ENCODE assay signal across 9 mouse cellular contexts in genomic region chr11:117235898-117236459, GRCm38 (mm10). TPM values are rescaled to one million over a fixed set of nuclear protein-coding genes. Genes with fewer than 3 reads are reported as not detected.
A peak's percentile ranks its signal among the peaks of the same experiment; 100 is the strongest.
DNase-seq lines count a peak whose midpoint lies in the region; ATAC-seq and TF ChIP-seq lines count a peak whose summit lies in the region.
"Had no signal": no experiment of that assay in that cellular context is flagged by ENCODE, and none has a peak within 500 bp of the region (broad histone marks: within the 10 kb centered on the region; RNA-seq: fewer than 3 reads in every experiment).

No protein-coding gene starts in this region.

- no peak for ATAC-seq in hindbrain, embryonic 12.5 days (ENCODE audit: low FRiP score)
- ATAC-seq in lung, postnatal 0 days, result peak; percentile 26
- no peak for ATAC-seq in erythroid progenitor cell, adult 5-6 weeks (replicated peaks; ENCODE audit: low FRiP score, poor library complexity, severe bottlenecking)

- H3K4me3 ChIP-seq in hindbrain, embryonic 12.5 days, result no peak overlapping the region
- H3K4me3 ChIP-seq in lung, postnatal 0 days (ENCODE audit: low read depth, low read length), result no peak overlapping the region
- H3K4me3 ChIP-seq: hindbrain, embryonic 15.5 days had no signal

- no peaks in the 10 kb centered on the region for H3K9me3 ChIP-seq in hindbrain, embryonic 12.5 days (replicated peaks)
- H3K9me3 ChIP-seq in lung, postnatal 0 days (ENCODE audit: low read length), result no peaks in the 10 kb centered on the region
- H3K9me3 ChIP-seq: hindbrain, embryonic 15.5 days had no signal

- no peak overlapping the region for H3K4me2 ChIP-seq in hindbrain, embryonic 12.5 days (replicated peaks)
- no peak overlapping the region for H3K4me2 ChIP-seq in lung, postnatal 0 days (replicated peaks; ENCODE audit: low read depth, low read length)
- H3K4me2 ChIP-seq: hindbrain, embryonic 15.5 days had no signal

- H3K27ac ChIP-seq in hindbrain, embryonic 12.5 days, result peak overlapping the region; percentile 6; the same call in 1 of the 2 replicates
- no peak overlapping the region for H3K27ac ChIP-seq in lung, postnatal 0 days (ENCODE audit: low read length)
- H3K27ac ChIP-seq: hindbrain, embryonic 15.5 days had no signal

- H3K9ac ChIP-seq in hindbrain, embryonic 12.5 days, result no peak overlapping the region
- H3K9ac ChIP-seq in lung, postnatal 0 days (replicated peaks; ENCODE audit: low read depth), result no peak overlapping the region
- H3K9ac ChIP-seq: hindbrain, embryonic 15.5 days had no signal

- no peak for TF ChIP-seq EP300 in lung, postnatal 0 days (IDR thresholded peaks at IDR 0.05)

- peaks cover 39% of the 10 kb centered on the region for H3K4me1 ChIP-seq in hindbrain, embryonic 12.5 days
- H3K4me1 ChIP-seq in lung, postnatal 0 days (ENCODE audit: insufficient read depth, low read depth, low read length), result peaks cover 4% of the 10 kb centered on the region

- intact Hi-C loops in gastrocnemius, postnatal 14 days (cut with DNase I; ENCODE audit: low total_unique reads), result loop anchor here (2.0 to 10.0 kb wide), 2 partner anchors 79 to 125 kb away; no protein-coding TSS in a partner anchor

- no peaks in the 10 kb centered on the region; the same call in none of the 2 replicates for H3K27me3 ChIP-seq in hindbrain, embryonic 12.5 days
- H3K27me3 ChIP-seq in lung, postnatal 0 days (replicated peaks; ENCODE audit: insufficient read depth, low read length), result no peaks in the 10 kb centered on the region
- H3K27me3 ChIP-seq: hindbrain, embryonic 15.5 days had no signal

- peak; percentile 58 for DNase-seq in gastrocnemius, postnatal 14 days
- DNase-seq in gastrocnemius, adult 18-20 months (ENCODE audit: low spot score), result no peak
- peak; percentile 71 for DNase-seq in adipocyte (ENCODE audit: low spot score)
- DNase-seq in lung, postnatal 0 days (ENCODE audit: low spot score), result peak; percentile 61
- no peak for DNase-seq in natural killer cell, adult 2 months (ENCODE audit: low spot score in 2 of 2)
- DNase-seq in c-Kit-positive CD71-positive TER-119-positive erythroid progenitor cells, embryonic 14.5 days (ENCODE audit: low spot score), result no peak

- H3K36me3 ChIP-seq in hindbrain, embryonic 12.5 days, result no peaks in the 10 kb centered on the region
- no peaks in the 10 kb centered on the region for H3K36me3 ChIP-seq in lung, postnatal 0 days (ENCODE audit: insufficient read depth, low read length)
- H3K36me3 ChIP-seq: hindbrain, embryonic 15.5 days had no signal

- no peak for TF ChIP-seq CTCF in lung, postnatal 0 days (IDR thresholded peaks at IDR 0.05)

- WGBS in hindbrain, embryonic 12.5 days, result 20% methylated on average over 9 of the region's 9 CpGs
- WGBS in lung, postnatal 0 days, result 32% methylated on average over 9 of the region's 9 CpGs

RNA-seq across cellular contexts. Expression of gene Sept9, which starts 36.5 kb away (rescaled TPM):
- 10 to 100 TPM; 27.2 to 34.0 TPM for total RNA-seq in gastrocnemius, postnatal 14 days (2021)
- total RNA-seq in gastrocnemius, adult 18-20 months (2021), result 10 to 100 TPM in 1 of 2 experiments, 1 to 10 TPM in 1; 8.0 to 16.1 TPM
- polyA plus RNA-seq in hindbrain, embryonic 12.5 days (2016; fragmentation: Nextera tagmentation; extraction: Ambion mirVana), result 165 and 179 TPM in 2 replicates
- 52.5 and 56.1 TPM in 2 replicates for polyA plus RNA-seq in lung, postnatal 0 days (2015; fragmentation: Nextera tagmentation; extraction: Ambion mirVana)
- 15.1 and 20.5 TPM in 2 replicates for total RNA-seq in erythroid progenitor cell, adult 5-6 weeks (2015; ENCODE audit: low replicate concordance)
- total RNA-seq in erythroid progenitor cell, adult 5-6 weeks (2017; ENCODE audit: low replicate concordance), result 16.0 and 18.6 TPM in 2 replicates

Comparison
In these comparisons a context has a peak if more than half of its experiments do, and no peak if none do; other contexts are left out.
1. DNase-seq: peak in gastrocnemius, postnatal 14 days (single experiment), adipocyte (single experiment) and lung, postnatal 0 days (single experiment); none in gastrocnemius, adult 18-20 months (single experiment), natural killer cell, adult 2 months (0 of 2) and c-Kit-positive CD71-positive TER-119-positive erythroid progenitor cells, embryonic 14.5 days (single experiment).